Mouse (Mus musculus) erythroblast, embryonic 14.5 days (primary cell): ENCODE results near the gene Mtmr12.

Source experiments
- GATA1 ChIP-seq: IDR thresholded peaks from 2 replicates; pipeline ENCODE4 v1.6.1; 2012; ENCODE audit warnings: low read length, inconsistent platforms, mixed read lengths
- TAL1 ChIP-seq: IDR thresholded peaks from 3 replicates; pipeline ENCODE4 v1.6.1; 2012; ENCODE audit warnings: low read length, inconsistent platforms, mixed read lengths

GRCm38 (mm10) chr15:12298231-12298737 is 93.5 kb downstream of the Mtmr12 start:
- TF ChIP-seq GATA1 (no peak), TAL1 (no peak)
